Mouse (Mus musculus) stomach, embryonic 16.5 days (tissue): ENCODE results near the gene Dcaf7. TPM values are rescaled to one million over a fixed set of nuclear protein-coding genes. Genes with fewer than 3 reads are reported as not detected.
"Not testable (repeated sequence)": the region's sequence is repeated elsewhere in the genome, so short reads cannot be mapped to it uniquely, and the experiment has no call there.

Experiments
- ATAC-seq: fragments of 200-750 bp; cut with Nextera tagmentation; 2 replicates; pipeline ENCODE4 v1.8.0; 2017; ENCODE audit warnings: moderate number of reproducible peaks, moderate TSS enrichment; ENCODE audit not compliant: insufficient read depth, low FRiP score
- H3K27ac ChIP-seq: fragments of 300-500 bp; sonication (generic); 2 replicates; pipeline ENCODE4 v1.5.1; 2014; ENCODE audit warnings: low read length
- H3K27me3 ChIP-seq: fragments of 300-500 bp; sonication (generic); 2 replicates; pipeline ENCODE4 v1.6.1; 2014; ENCODE audit warnings: low read length, control low read depth, mixed read lengths; ENCODE audit not compliant: control insufficient read depth, insufficient read depth
- H3K36me3 ChIP-seq: fragments of 300-500 bp; sonication (generic); 2 replicates; pipeline ENCODE4 v1.6.1; 2014; ENCODE audit warnings: low read length; ENCODE audit not compliant: control insufficient read depth, insufficient read depth
- H3K4me1 ChIP-seq: fragments of 300-500 bp; sonication (generic); 2 replicates; pipeline ENCODE4 v1.6.1; 2014; ENCODE audit warnings: low read length, control low read depth, mixed read lengths; ENCODE audit not compliant: control insufficient read depth, insufficient read depth
- H3K4me2 ChIP-seq: fragments of 300-500 bp; sonication (generic); 2 replicates; pipeline ENCODE4 v1.6.1; 2014; ENCODE audit warnings: low read depth, low read length, mixed read lengths
- H3K4me3 ChIP-seq: fragments of 300-500 bp; sonication (generic); replicated peaks from 2 replicates; pipeline ENCODE4 v1.5.1; 2014; ENCODE audit warnings: mild to moderate bottlenecking, low read length
- H3K9ac ChIP-seq: fragments of 300-500 bp; sonication (generic); 2 replicates; pipeline ENCODE4 v1.6.1; 2014; ENCODE audit warnings: low read length
- H3K9me3 ChIP-seq: fragments of 300-500 bp; sonication (generic); replicated peaks from 2 replicates; pipeline ENCODE4 v1.6.1; 2016; ENCODE audit warnings: low read length, control low read depth; ENCODE audit not compliant: control insufficient read depth
- WGBS: fragments of 180-500 bp; shearing (Covaris S2); extraction: QIAGEN DNeasy Blood & Tissue Kit; methylation state at CpG from one replicate; pipeline ENCODE4 v1.1.7; 2014; 5-methylcytosine and 5-hydroxymethylcytosine counted together
- polyA plus RNA-seq: library from polyadenylated mRNA; unstranded; fragments of >200 nt; fragmentation: Nextera tagmentation; extraction: Ambion mirVana; gene quantifications from 2 replicates; pipeline ENCODE4 v1.2.1, GENCODE M21; 2015

The Dcaf7 gene
- polyA plus RNA-seq, 1 experiment from 2014 or later: 53.3 TPM

- H3K4me1 ChIP-seq, H3K27me3 ChIP-seq, H3K4me2 ChIP-seq, H3K36me3 ChIP-seq, ATAC-seq, H3K9me3 ChIP-seq: not testable (repeated sequence)
- Histone ChIP-seq H3K27ac (0 out of 2 replicates have a peak overlapping the region, but pooled peaks have one; percentile 27), H3K9ac (0 out of 2 replicates have a peak overlapping the region, but pooled peaks have one; percentile 39), H3K4me3 (peak overlapping the region; percentile 40)
- WGBS: 18% methylated on average over 3 of the region's 25 CpGs
Observed at GRCm38 (mm10) chr11:106032074-106032473, 4.6 kb upstream of the Dcaf7 start.

- Histone ChIP-seq H3K4me3 (0 out of 2 replicates have a peak overlapping the region, but pooled peaks have one; percentile 9), H3K9me3 (no peaks in the 10 kb centered on the region), H3K9ac (0 out of 2 replicates have a peak overlapping the region, but pooled peaks have one; percentile 9), H3K4me2 (peak overlapping the region; percentile 33; the same call in 1 of the 2 replicates), H3K36me3 (no peaks in the 10 kb centered on the region), H3K4me1 (peaks cover 7% of the 10 kb centered on the region), H3K27ac (peak overlapping the region; percentile 66), H3K27me3 (no peaks in the 10 kb centered on the region)
- 33% methylated on average over 11 of the region's 11 CpGs for WGBS
- ATAC-seq: no peak
Observed at GRCm38 (mm10) chr11:106033491-106033919, 3.2 kb upstream of the Dcaf7 start.

DNA sequence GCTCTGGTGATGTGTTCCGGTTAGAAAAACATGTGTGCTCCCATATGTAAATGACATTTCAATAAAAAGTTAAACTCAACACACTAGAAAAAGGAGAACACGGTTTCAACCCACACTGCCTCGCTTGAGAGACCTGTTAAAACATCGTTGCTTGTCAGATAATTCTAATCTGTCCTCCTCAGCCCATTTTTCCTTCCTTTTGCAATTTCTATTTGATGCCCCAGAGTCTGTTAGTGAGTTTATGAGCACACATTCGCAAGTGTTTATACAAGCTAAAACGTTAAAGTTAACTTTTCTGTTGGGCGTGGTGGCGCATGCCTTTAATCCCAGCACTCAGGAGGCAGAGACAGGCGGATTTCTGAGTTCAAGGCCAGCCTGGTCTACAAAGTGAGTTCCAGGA is 1.7 kb upstream of the Dcaf7 start:
- H3K4me2 ChIP-seq: no peak overlapping the region
- H3K9me3 ChIP-seq: no peaks in the 10 kb centered on the region
- H3K4me3 ChIP-seq: no peak overlapping the region
- H3K27me3 ChIP-seq: no peaks in the 10 kb centered on the region
- no peak overlapping the region for H3K27ac ChIP-seq
- WGBS: 83% methylated on average over 9 of the region's 9 CpGs
- no peaks in the 10 kb centered on the region for H3K36me3 ChIP-seq
- no peak overlapping the region for H3K9ac ChIP-seq
- H3K4me1 ChIP-seq: peaks cover 7% of the 10 kb centered on the region
- ATAC-seq: no peak

DNA sequence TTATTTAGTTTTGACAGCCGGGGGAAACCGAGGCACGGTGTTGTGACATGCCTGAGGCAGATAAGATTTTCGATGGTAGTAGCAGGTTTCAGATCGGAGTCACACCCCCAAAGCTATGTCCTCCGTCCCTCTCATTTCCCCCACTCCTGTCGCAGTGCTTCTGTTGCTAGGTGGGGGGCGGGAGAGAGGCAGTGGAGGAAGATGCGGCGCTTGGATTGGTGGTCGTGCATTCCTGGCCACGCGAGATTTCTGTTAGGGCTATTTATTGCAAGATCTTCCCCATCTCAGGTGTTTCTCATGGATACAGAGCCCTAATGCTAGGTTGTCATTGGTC is 713 bp downstream of the Dcaf7 start:
- H3K27ac ChIP-seq: peak overlapping the region; percentile 91
- no peaks in the 10 kb centered on the region for H3K27me3 ChIP-seq
- no peak for ATAC-seq
- H3K4me1 ChIP-seq: peaks cover 7% of the 10 kb centered on the region
- H3K9ac ChIP-seq: peak overlapping the region; percentile 91
- H3K4me3 ChIP-seq: peak overlapping the region; percentile 96
- no peaks in the 10 kb centered on the region for H3K9me3 ChIP-seq
- WGBS: 0% methylated on average over 13 of the region's 13 CpGs
- peak overlapping the region; percentile 89 for H3K4me2 ChIP-seq
- no peaks in the 10 kb centered on the region for H3K36me3 ChIP-seq

DNA sequence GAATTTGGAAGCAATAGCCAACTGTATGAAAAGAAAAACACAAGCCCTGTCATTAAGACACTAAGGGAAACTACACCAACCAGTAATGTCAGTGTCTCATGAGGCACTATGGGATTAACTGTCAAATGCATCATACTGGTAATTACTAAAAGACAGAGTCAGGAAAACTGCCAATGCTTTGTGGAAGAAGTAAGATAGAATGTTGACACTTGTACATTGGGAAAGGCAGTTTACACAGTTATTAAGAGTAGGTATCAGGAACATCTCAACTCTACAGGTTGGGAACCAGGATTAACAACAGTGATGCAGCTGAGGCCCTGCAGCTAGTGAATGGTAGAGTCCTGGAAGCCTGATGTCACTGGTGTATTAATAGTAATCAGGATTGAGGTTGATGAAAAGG is 7.7 kb downstream of the Dcaf7 start:
- Histone ChIP-seq H3K4me3 (no peak overlapping the region), H3K9me3 (no peaks in the 10 kb centered on the region), H3K27ac (no peak overlapping the region), H3K36me3 (peaks cover 16% of the 10 kb centered on the region), H3K27me3 (no peaks in the 10 kb centered on the region), H3K9ac (no peak overlapping the region), H3K4me2 (no peak overlapping the region), H3K4me1 (no peaks in the 10 kb centered on the region)
- ATAC-seq: no peak

GRCm38 (mm10) chr11:106045256-106045655 is 8.6 kb downstream of the Dcaf7 start:
- no peaks in the 10 kb centered on the region for H3K27me3 ChIP-seq
- H3K27ac ChIP-seq: no peak overlapping the region
- H3K4me3 ChIP-seq: no peak overlapping the region
- H3K9me3 ChIP-seq: no peaks in the 10 kb centered on the region
- no peak overlapping the region for H3K9ac ChIP-seq
- H3K36me3 ChIP-seq: peaks cover 16% of the 10 kb centered on the region
- H3K4me1 ChIP-seq: no peaks in the 10 kb centered on the region
- ATAC-seq: no peak
- no peak overlapping the region for H3K4me2 ChIP-seq
- WGBS: 94% methylated on average over 1 of the region's 1 CpGs

DNA sequence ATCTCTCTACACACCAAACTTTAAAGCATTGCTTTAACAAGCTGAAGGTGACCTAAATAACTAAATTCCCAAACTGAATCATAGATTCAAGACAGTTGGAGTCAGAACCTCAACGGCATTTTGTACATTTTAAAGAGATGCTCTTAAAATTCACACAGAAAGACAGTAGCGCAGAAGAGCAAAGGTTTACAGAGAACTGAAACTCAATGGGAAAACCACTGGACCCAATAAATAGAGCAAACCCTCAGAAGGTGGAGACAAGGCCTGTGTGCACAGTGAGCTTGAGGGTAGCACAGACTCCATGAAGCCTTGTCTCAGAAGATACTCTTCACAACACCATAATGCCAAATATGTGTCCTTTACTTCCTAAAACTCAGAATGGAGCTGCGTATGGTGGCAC is 9.1 kb downstream of the Dcaf7 start:
- Histone ChIP-seq H3K4me1 (no peaks in the 10 kb centered on the region), H3K9me3 (no peaks in the 10 kb centered on the region), H3K27me3 (no peaks in the 10 kb centered on the region), H3K9ac (no peak overlapping the region), H3K36me3 (peaks cover 16% of the 10 kb centered on the region), H3K4me2 (no peak overlapping the region), H3K27ac (no peak overlapping the region), H3K4me3 (no peak overlapping the region)
- ATAC-seq: no peak
- 94% methylated on average over 3 of the region's 3 CpGs for WGBS

GRCm38 (mm10) chr11:106046584-106046983 is 9.9 kb downstream of the Dcaf7 start:
- no peak for ATAC-seq
- Histone ChIP-seq H3K27ac (no peak overlapping the region), H3K36me3 (peaks cover 16% of the 10 kb centered on the region), H3K9me3 (no peaks in the 10 kb centered on the region), H3K27me3 (no peaks in the 10 kb centered on the region), H3K4me2 (no peak overlapping the region), H3K4me3 (no peak overlapping the region), H3K9ac (no peak overlapping the region), H3K4me1 (no peaks in the 10 kb centered on the region)
- 85% methylated on average over 9 of the region's 9 CpGs for WGBS

DNA sequence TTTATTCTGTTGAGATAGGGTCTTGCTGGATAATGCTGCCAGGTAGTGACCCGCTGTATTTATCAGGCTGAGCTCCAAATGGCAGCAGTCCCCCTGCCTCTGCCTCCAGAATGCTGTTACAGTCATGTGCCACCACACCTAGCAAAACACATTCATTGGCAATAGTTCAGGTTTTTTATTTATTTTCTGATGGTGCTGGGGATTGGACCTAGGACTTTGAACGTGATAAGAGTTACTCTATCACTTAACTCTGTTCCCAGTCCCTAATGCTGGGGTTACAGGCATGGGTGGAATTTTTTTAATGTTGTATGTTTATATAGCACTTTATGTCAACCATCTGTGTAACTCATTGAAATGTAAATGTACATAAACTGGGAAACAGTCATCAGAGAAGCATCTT is 17.2 kb downstream of the Dcaf7 start:
- peak; percentile 62; the same call in 1 of the 2 replicates for ATAC-seq
- no peaks in the 10 kb centered on the region for H3K4me1 ChIP-seq
- no peak overlapping the region for H3K4me2 ChIP-seq
- no peaks in the 10 kb centered on the region for H3K9me3 ChIP-seq
- no peaks in the 10 kb centered on the region for H3K27me3 ChIP-seq
- peaks cover 18% of the 10 kb centered on the region for H3K36me3 ChIP-seq
- H3K4me3 ChIP-seq: no peak overlapping the region
- 72% methylated on average over 2 of the region's 2 CpGs for WGBS
- H3K27ac ChIP-seq: no peak overlapping the region
- no peak overlapping the region for H3K9ac ChIP-seq

GRCm38 (mm10) chr11:106054600-106054999 is 17.9 kb downstream of the Dcaf7 start:
- H3K27me3 ChIP-seq: no peaks in the 10 kb centered on the region

More at GRCm38 (mm10) chr11:106054600-106054999, 17.9 kb downstream of the Dcaf7 start:
- H3K36me3 ChIP-seq: peaks cover 18% of the 10 kb centered on the region
- 93% methylated on average over 8 of the region's 8 CpGs for WGBS
- ATAC-seq: no peak
- H3K4me1 ChIP-seq: no peaks in the 10 kb centered on the region
- no peak overlapping the region for H3K4me3 ChIP-seq
- no peak overlapping the region for H3K4me2 ChIP-seq
- H3K27ac ChIP-seq: no peak overlapping the region
- no peak overlapping the region for H3K9ac ChIP-seq
- no peaks in the 10 kb centered on the region for H3K9me3 ChIP-seq
